Mouse (Mus musculus): ENCODE measurements at regions not wholly inside any gene's neighbourhood (a gene's known extent, or its start where the extent isn't known, plus 50 kb on each side); places are given as distances from the start of the nearest gene placed in this dataset.

GRCm38 (mm10) chr13:71874986-71875385, 88.5 kb downstream of the Irx1 start:
- no peaks in the 10 kb centered on the region for H3K36me3 ChIP-seq (replicated peaks; ENCODE audit: control insufficient read depth, insufficient read depth, low read length)
- no peak for ATAC-seq (ENCODE audit: insufficient read depth, low read depth)
- DNase-seq (ENCODE audit: low spot score), result no peak

GRCm38 (mm10) chr13:71868763-71869162, 94.8 kb downstream of the Irx1 start:
- Histone ChIP-seq H3K9ac (replicated peaks; ENCODE audit: low read depth, low read length) (no peak overlapping the region), H3K4me3 (ENCODE audit: low read depth, low read length) (no peak overlapping the region), H3K27me3 (ENCODE audit: control insufficient read depth, insufficient read depth, low read length) (no peaks in the 10 kb centered on the region), H3K36me3 (replicated peaks; ENCODE audit: control insufficient read depth, insufficient read depth, low read length) (no peaks in the 10 kb centered on the region), H3K4me1 (ENCODE audit: control insufficient read depth, insufficient read depth) (no peaks in the 10 kb centered on the region), H3K4me2 (ENCODE audit: low read depth, low read length) (no peak overlapping the region), H3K9me3 (replicated peaks; ENCODE audit: control insufficient read depth, low read length) (no peaks in the 10 kb centered on the region), H3K27ac (ENCODE audit: low read depth) (no peak overlapping the region)
- ATAC-seq (ENCODE audit: insufficient read depth, low read depth), result no peak
- no peak for TF ChIP-seq EP300 (IDR thresholded peaks at IDR 0.05; ENCODE audit: low read depth)
- TF ChIP-seq CTCF (IDR thresholded peaks at IDR 0.05; ENCODE audit: low read depth), result no peak
- DNase-seq (ENCODE audit: low spot score), result no peak
- 72% methylated on average over 6 of the region's 6 CpGs for WGBS

More at GRCm38 (mm10) chr13:71874986-71875385, 88.5 kb downstream of the Irx1 start:
- no peak overlapping the region for H3K4me3 ChIP-seq (ENCODE audit: low read depth, low read length)
- H3K27me3 ChIP-seq (ENCODE audit: control insufficient read depth, insufficient read depth, low read length), result no peaks in the 10 kb centered on the region
- 70% methylated on average over 5 of the region's 5 CpGs for WGBS
- no peak overlapping the region for H3K27ac ChIP-seq (ENCODE audit: low read depth)
- no peak overlapping the region for H3K4me2 ChIP-seq (ENCODE audit: low read depth, low read length)
- no peaks in the 10 kb centered on the region for H3K9me3 ChIP-seq (replicated peaks; ENCODE audit: control insufficient read depth, low read length)
- H3K4me1 ChIP-seq (ENCODE audit: control insufficient read depth, insufficient read depth), result no peaks in the 10 kb centered on the region
- TF ChIP-seq CTCF (IDR thresholded peaks at IDR 0.05; ENCODE audit: low read depth) (no peak), EP300 (IDR thresholded peaks at IDR 0.05; ENCODE audit: low read depth) (no peak)
- no peak overlapping the region for H3K9ac ChIP-seq (replicated peaks; ENCODE audit: low read depth, low read length)

DNA sequence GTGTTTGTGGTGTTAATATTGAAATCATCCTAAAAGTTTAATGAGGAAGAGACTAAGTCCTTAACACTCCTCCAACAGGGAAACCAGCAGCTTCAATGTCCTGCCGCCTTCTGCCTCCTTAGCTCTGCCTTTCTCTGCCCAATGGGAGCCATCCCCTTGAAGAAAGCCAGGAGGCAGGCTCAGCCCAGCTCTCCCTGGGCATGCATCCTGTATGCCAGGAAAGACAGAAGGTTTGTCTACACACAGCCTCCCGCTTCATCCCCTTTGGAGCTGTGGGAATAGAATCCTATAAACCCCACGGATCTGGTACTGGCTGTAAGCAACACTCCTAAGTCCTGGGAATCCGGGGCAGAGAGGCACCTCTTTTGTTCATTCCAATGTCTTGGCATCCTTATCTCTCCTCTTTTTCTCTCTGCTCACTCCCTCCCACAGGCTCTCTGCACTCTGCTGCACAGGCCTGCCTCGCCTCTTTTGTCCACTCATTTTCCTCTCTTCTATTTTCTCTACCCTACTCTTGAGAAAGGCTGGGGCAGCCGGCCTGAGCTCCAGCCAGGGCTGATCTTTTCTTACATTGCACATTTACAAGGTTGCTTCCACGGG, 110.0 kb downstream of the Irx1 start:
- Histone ChIP-seq H3K27ac (ENCODE audit: low read depth) (no peak overlapping the region), H3K4me1 (ENCODE audit: control insufficient read depth, insufficient read depth) (no peaks in the 10 kb centered on the region), H3K36me3 (replicated peaks; ENCODE audit: control insufficient read depth, insufficient read depth, low read length) (no peaks in the 10 kb centered on the region), H3K4me3 (ENCODE audit: low read depth, low read length) (no peak overlapping the region), H3K4me2 (ENCODE audit: low read depth, low read length) (no peak overlapping the region), H3K9ac (replicated peaks; ENCODE audit: low read depth, low read length) (no peak overlapping the region), H3K27me3 (ENCODE audit: control insufficient read depth, insufficient read depth, low read length) (no peaks in the 10 kb centered on the region), H3K9me3 (replicated peaks; ENCODE audit: control insufficient read depth, low read length) (no peaks in the 10 kb centered on the region)
- ATAC-seq (ENCODE audit: insufficient read depth, low read depth) (no peak), DNase-seq (ENCODE audit: low spot score) (no peak)
- TF ChIP-seq EP300 (IDR thresholded peaks at IDR 0.05; ENCODE audit: low read depth) (no peak), CTCF (IDR thresholded peaks at IDR 0.05; ENCODE audit: low read depth) (no peak)
- WGBS, result 45% methylated on average over 7 of the region's 7 CpGs

GRCm38 (mm10) chr13:71804032-71804958, 159.2 kb downstream of the Irx1 start:
- DNase-seq (ENCODE audit: low spot score) (no peak), ATAC-seq (ENCODE audit: insufficient read depth, low read depth) (no peak)
- no peaks in the 10 kb centered on the region for H3K4me1 ChIP-seq (ENCODE audit: control insufficient read depth, insufficient read depth)
- no peak overlapping the region for H3K27ac ChIP-seq (ENCODE audit: low read depth)
- no peaks in the 10 kb centered on the region for H3K36me3 ChIP-seq (replicated peaks; ENCODE audit: control insufficient read depth, insufficient read depth, low read length)
- H3K4me3 ChIP-seq (ENCODE audit: low read depth, low read length), result no peak overlapping the region
- no peaks in the 10 kb centered on the region for H3K27me3 ChIP-seq (ENCODE audit: control insufficient read depth, insufficient read depth, low read length)
- H3K9me3 ChIP-seq (replicated peaks; ENCODE audit: control insufficient read depth, low read length), result no peaks in the 10 kb centered on the region
- TF ChIP-seq EP300 (IDR thresholded peaks at IDR 0.05; ENCODE audit: low read depth) (no peak), CTCF (IDR thresholded peaks at IDR 0.05; ENCODE audit: low read depth) (no peak)
- H3K9ac ChIP-seq (replicated peaks; ENCODE audit: low read depth, low read length), result no peak overlapping the region
- no peak overlapping the region for H3K4me2 ChIP-seq (ENCODE audit: low read depth, low read length)
- 73% methylated on average over 16 of the region's 16 CpGs for WGBS

DNA sequence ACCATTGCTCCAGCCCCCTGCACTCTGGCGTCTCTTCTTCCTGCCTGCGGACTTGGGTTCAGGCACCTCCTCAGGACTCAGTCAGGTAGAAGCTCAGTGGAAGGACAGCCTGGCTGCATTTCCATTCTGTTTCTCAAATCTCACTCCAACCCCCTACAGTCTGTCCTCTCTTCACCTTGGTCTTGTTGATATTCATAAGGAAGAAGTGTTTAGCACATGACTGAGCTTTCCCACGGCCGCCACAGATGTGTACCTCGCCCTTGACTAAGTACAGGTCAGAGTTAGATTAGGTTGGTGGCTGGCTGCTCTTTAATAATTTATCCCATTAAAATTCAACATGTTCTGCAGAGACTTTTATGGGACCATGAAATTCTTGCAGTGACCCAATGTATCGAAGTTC, 165.2 kb downstream of the Irx1 start:
- Histone ChIP-seq H3K36me3 (replicated peaks; ENCODE audit: control insufficient read depth, insufficient read depth, low read length) (no peaks in the 10 kb centered on the region), H3K4me1 (ENCODE audit: control insufficient read depth, insufficient read depth) (no peaks in the 10 kb centered on the region), H3K9me3 (replicated peaks; ENCODE audit: control insufficient read depth, low read length) (no peaks in the 10 kb centered on the region), H3K27ac (ENCODE audit: low read depth) (no peak overlapping the region), H3K4me2 (ENCODE audit: low read depth, low read length) (no peak overlapping the region), H3K9ac (replicated peaks; ENCODE audit: low read depth, low read length) (no peak overlapping the region), H3K4me3 (ENCODE audit: low read depth, low read length) (no peak overlapping the region), H3K27me3 (ENCODE audit: control insufficient read depth, insufficient read depth, low read length) (no peaks in the 10 kb centered on the region)
- no peak for DNase-seq (ENCODE audit: low spot score)
- 77% methylated on average over 6 of the region's 6 CpGs for WGBS
- no peak for ATAC-seq (ENCODE audit: insufficient read depth, low read depth)
- TF ChIP-seq EP300 (IDR thresholded peaks at IDR 0.05; ENCODE audit: low read depth), result no peak
- TF ChIP-seq CTCF (IDR thresholded peaks at IDR 0.05; ENCODE audit: low read depth), result no peak
